Mouse (Mus musculus) midbrain, embryonic 16.5 days (tissue): ENCODE data around the gene Unc13c. TPM values are rescaled to one million over a fixed set of nuclear protein-coding genes. Genes with fewer than 3 reads are reported as not detected.

Source experiments
- ATAC-seq: fragments of 200-750 bp; cut with Nextera tagmentation; 2 replicates; pipeline ENCODE4 v1.8.0; 2017; ENCODE audit warnings: moderate TSS enrichment
- H3K27ac ChIP-seq: fragments of 300-500 bp; sonication (generic); 2 replicates; pipeline ENCODE4 v1.5.1; 2014; ENCODE audit warnings: mild to moderate bottlenecking, low read length, mixed read lengths
- H3K27me3 ChIP-seq: fragments of 300-500 bp; sonication (generic); 2 replicates; pipeline ENCODE4 v1.6.1; 2014; ENCODE audit warnings: low read depth, low read length, mixed read lengths; ENCODE audit not compliant: control insufficient read depth, insufficient read depth
- H3K36me3 ChIP-seq: fragments of 300-500 bp; sonication (generic); 2 replicates; pipeline ENCODE4 v1.6.1; 2014; ENCODE audit warnings: mild to moderate bottlenecking, low read length, moderate library complexity, mixed read lengths; ENCODE audit not compliant: control insufficient read depth, insufficient read depth
- H3K4me1 ChIP-seq: fragments of 300-500 bp; sonication (generic); 2 replicates; pipeline ENCODE4 v1.6.1; 2014; ENCODE audit warnings: mild to moderate bottlenecking, low read length, mixed read lengths; ENCODE audit not compliant: control insufficient read depth, insufficient read depth
- H3K4me2 ChIP-seq: fragments of 300-500 bp; sonication (generic); 2 replicates; pipeline ENCODE4 v1.6.1; 2014; ENCODE audit warnings: mild to moderate bottlenecking, low read length, mixed read lengths
- H3K4me3 ChIP-seq: fragments of 300-500 bp; sonication (generic); 2 replicates; pipeline ENCODE4 v1.5.1; 2014; ENCODE audit warnings: low read depth, mild to moderate bottlenecking, low read length, moderate library complexity, mixed read lengths
- H3K9ac ChIP-seq: fragments of 300-500 bp; sonication (generic); 2 replicates; pipeline ENCODE4 v1.6.1; 2014; ENCODE audit warnings: low read depth, low read length, mixed read lengths
- H3K9me3 ChIP-seq: fragments of 300-500 bp; sonication (generic); replicated peaks from 2 replicates; pipeline ENCODE4 v1.6.1; 2014; ENCODE audit warnings: mild to moderate bottlenecking, low read length, mixed read lengths; ENCODE audit not compliant: control insufficient read depth, poor library complexity, severe bottlenecking
- WGBS: fragments of 180-500 bp; shearing (Covaris S2); extraction: QIAGEN DNeasy Blood & Tissue Kit; methylation state at CpG from one replicate; pipeline ENCODE4 v1.1.7; 2014; 5-methylcytosine and 5-hydroxymethylcytosine counted together
- polyA plus RNA-seq: library from polyadenylated mRNA; unstranded; fragments of >200 nt; fragmentation: Nextera tagmentation; extraction: Ambion mirVana; gene quantifications from 2 replicates; pipeline ENCODE4 v1.2.1, GENCODE M21; 2015

The Unc13c gene
- polyA plus RNA-seq, 1 experiment from 2014 or later = 5.7 TPM

DNA sequence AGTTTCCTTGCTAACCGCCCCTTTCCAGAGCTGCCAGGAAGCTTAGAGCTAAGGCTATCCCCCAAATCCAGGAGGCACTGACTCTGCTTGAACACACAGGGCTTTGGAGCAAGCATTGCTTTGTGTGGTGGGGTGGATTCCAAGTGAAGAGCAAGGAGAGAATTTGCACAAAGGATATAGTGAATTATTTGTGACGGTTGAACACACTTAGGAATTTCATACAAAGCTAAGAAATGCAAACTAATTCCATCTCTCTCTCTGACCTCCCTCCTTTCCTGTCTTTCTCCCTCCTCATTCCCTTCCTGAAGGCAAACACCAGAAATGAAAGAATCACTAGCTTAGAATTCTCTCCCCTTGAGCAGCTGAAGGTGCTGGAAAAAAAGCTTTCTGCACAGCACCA is 271.7 kb downstream of the Unc13c start:
- no peaks in the 10 kb centered on the region for H3K27me3 ChIP-seq
- H3K36me3 ChIP-seq = no peaks in the 10 kb centered on the region
- H3K27ac ChIP-seq = no peak overlapping the region
- WGBS = 26% methylated on average over 2 of the region's 2 CpGs
- H3K9ac ChIP-seq = no peak overlapping the region
- H3K4me2 ChIP-seq = no peak overlapping the region
- H3K4me3 ChIP-seq = no peak overlapping the region
- H3K4me1 ChIP-seq = no peaks in the 10 kb centered on the region
- no peak for ATAC-seq
- H3K9me3 ChIP-seq = no peaks in the 10 kb centered on the region

DNA sequence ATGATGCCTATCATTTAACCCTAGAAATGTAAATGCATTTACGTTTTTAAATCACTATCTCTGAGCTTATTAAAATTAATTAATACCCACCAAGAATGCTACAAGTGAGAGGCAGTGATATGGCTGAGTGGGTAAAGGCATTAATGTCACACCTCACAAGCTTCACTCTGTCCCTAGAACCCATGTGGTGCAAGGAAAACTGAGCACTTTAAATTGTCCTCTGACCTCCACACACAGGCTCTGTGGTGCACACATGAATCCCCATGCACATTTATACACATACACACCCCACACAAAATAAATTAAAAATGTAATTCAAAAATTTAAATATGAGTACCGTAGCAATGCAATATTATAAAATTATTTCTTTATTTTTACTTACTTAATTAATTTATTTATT is 287.2 kb downstream of the Unc13c start:
- Histone ChIP-seq H3K4me3 (no peak overlapping the region), H3K27ac (no peak overlapping the region), H3K9me3 (no peaks in the 10 kb centered on the region), H3K9ac (no peak overlapping the region), H3K27me3 (no peaks in the 10 kb centered on the region), H3K36me3 (no peaks in the 10 kb centered on the region), H3K4me2 (no peak overlapping the region), H3K4me1 (peaks cover 8% of the 10 kb centered on the region; the same call in 1 of the 2 replicates)
- ATAC-seq = peak; percentile 64
- 73% methylated on average over 2 of the region's 2 CpGs for WGBS

DNA sequence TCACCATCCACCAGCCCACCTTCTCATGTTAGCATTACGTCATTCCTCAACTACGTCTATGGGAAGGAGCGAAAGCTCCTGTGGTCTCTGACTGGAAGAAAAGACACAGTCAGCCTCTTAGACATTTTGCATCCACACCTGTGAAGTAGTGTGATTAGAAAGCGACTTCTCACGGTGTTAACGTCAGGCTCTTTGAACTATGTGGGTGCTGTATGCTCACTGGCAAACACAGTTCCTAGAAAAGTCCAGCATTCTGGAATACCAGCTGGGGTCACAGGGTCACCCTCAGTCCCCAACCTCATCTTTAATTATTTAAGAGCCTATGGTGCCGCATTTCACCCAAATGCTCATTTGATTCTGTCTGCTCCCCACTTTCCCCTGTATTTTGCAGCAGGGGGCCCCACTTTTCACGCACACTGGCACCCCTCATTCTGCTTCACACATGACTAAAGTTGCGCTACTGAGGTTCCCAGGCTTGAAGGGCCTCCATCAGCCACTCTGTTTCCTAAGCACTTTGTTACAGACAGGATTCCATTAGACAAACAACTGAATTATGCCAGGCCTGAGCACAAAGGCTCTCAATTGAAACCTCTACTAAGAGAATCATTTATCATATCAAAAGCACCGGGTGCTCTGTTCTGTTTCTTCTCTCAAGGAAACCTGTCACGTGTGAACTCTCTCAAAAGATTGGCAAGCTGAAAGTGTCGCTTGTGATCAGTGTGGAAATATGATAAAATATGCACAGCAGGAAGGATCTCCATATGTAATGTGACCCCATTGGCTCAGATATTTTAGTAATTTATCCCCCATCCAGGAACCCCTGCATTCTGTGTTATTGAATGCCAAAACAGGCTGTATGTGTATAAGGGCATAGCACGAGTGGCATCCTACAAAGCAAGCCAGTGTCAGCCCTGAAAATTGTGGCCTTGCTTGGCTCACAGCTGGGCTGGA is 287.9 kb downstream of the Unc13c start:
- Histone ChIP-seq H3K9me3 (no peaks in the 10 kb centered on the region), H3K27me3 (no peaks in the 10 kb centered on the region), H3K4me3 (no peak overlapping the region), H3K27ac (peak overlapping the region; percentile 12; the same call in 1 of the 2 replicates), H3K4me1 (peaks cover 8% of the 10 kb centered on the region; the same call in 1 of the 2 replicates), H3K36me3 (no peaks in the 10 kb centered on the region), H3K9ac (no peak overlapping the region), H3K4me2 (no peak overlapping the region)
- 44% methylated on average over 13 of the region's 13 CpGs for WGBS
- ATAC-seq = peak; percentile 84

DNA sequence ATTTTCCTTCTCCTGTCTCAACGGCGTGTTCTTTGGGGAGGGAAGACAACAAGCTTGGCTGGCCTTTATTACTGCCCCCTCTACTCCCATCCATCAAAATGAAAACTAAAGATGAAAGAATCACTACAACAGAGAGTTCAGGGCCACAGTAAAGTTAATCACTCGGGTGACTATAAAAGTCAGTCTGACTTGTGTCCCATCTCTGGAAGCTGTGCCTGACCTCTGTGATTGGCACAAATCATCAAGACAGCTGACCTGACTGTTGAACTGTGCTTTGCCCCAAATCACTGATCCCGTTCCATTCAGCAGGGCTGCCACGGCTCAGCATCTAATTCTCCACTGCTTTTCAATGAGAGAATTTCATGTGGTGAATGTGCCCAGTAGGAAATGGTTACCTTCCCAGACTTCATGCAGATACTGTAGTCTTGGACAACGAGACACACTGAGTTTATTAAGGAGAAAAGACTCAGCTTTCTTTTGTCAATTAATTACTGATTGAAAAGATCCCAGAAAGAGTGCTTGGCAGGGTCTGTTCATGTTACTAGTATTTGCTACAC is 297.0 kb downstream of the Unc13c start:
- Histone ChIP-seq H3K27me3 (no peaks in the 10 kb centered on the region), H3K4me2 (no peak overlapping the region), H3K4me1 (no peaks in the 10 kb centered on the region), H3K9ac (no peak overlapping the region), H3K36me3 (no peaks in the 10 kb centered on the region), H3K4me3 (no peak overlapping the region), H3K9me3 (no peaks in the 10 kb centered on the region), H3K27ac (no peak overlapping the region)
- 53% methylated on average over 6 of the region's 6 CpGs for WGBS
- no peak for ATAC-seq

DNA sequence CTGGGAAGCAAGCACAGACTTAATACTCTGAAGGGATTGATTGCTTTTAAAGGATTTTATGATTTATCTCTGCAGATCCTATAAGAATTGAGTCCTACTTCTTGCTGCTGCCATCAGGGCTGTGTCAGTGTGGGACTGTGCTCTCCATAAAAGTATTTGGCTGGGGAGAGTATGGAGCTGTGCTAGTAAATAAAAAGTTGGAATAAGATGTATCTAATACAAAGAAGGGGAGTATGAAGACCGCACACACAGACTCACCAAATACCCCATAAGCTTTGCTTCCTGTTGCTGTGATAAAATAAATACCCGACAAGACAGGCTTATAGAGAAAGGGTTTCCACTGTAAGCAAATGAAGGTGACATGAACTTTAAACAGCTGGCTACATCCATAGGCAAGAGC is 298.7 kb downstream of the Unc13c start:
- WGBS = 81% methylated on average over 2 of the region's 2 CpGs

DNA sequence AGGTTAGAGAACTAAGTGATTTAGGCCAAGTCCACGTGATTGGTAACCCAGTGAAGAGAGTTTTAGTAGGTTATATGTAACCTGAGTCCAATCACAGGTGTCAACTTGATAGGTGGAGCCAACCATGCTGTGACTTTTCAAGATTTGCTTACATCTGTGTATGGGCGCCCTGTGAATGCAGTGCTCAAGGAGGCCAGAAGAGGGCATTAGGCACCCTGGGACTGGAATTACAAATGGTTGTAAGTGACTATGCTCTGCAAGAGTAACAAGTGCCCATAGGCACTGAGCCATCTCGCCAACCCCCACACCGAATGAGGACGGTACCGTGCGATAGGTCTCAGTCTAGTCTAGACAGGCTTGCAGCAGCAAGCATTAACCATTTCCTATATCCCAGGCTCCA is 305.9 kb downstream of the Unc13c start:
- Histone ChIP-seq H3K4me2 (no peak overlapping the region), H3K9me3 (no peaks in the 10 kb centered on the region), H3K9ac (no peak overlapping the region), H3K36me3 (no peaks in the 10 kb centered on the region), H3K4me1 (peaks cover 4% of the 10 kb centered on the region; the same call in 1 of the 2 replicates), H3K27me3 (no peaks in the 10 kb centered on the region), H3K27ac (no peak overlapping the region), H3K4me3 (no peak overlapping the region)
- no peak for ATAC-seq
- WGBS = 90% methylated on average over 7 of the region's 7 CpGs

More for the DNA sequence above, 298.7 kb downstream of the Unc13c start:
- H3K27ac ChIP-seq = no peak overlapping the region
- no peaks in the 10 kb centered on the region for H3K9me3 ChIP-seq
- H3K4me2 ChIP-seq = no peak overlapping the region
- no peak overlapping the region for H3K4me3 ChIP-seq
- no peak overlapping the region for H3K9ac ChIP-seq
- H3K36me3 ChIP-seq = no peaks in the 10 kb centered on the region
- H3K4me1 ChIP-seq = no peaks in the 10 kb centered on the region
- no peaks in the 10 kb centered on the region for H3K27me3 ChIP-seq
- ATAC-seq = no peak

DNA sequence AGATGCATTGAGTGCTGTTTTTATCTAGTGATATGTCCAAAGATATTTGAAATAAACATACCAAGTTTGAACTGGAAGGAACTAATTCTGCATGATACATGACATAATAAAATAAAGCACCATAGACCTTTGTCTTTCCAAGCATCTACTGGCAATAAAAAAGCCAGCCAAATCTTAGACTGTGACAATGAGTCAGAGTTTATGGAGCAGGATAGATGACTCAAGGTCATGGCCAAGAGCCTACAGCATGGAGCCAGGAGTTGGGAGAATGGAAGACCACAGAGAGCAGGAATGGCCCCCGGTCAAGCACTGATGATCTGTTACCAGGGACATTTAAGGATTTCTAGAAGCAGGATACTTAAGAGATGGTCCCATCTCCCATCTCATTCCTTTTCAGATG is 319.7 kb downstream of the Unc13c start:
- Histone ChIP-seq H3K36me3 (no peaks in the 10 kb centered on the region), H3K27ac (no peak overlapping the region), H3K4me3 (no peak overlapping the region), H3K4me2 (no peak overlapping the region), H3K9me3 (no peaks in the 10 kb centered on the region), H3K27me3 (no peaks in the 10 kb centered on the region), H3K4me1 (no peaks in the 10 kb centered on the region), H3K9ac (no peak overlapping the region)
- WGBS = 100% methylated on average over 1 of the region's 1 CpGs
- ATAC-seq = no peak

DNA sequence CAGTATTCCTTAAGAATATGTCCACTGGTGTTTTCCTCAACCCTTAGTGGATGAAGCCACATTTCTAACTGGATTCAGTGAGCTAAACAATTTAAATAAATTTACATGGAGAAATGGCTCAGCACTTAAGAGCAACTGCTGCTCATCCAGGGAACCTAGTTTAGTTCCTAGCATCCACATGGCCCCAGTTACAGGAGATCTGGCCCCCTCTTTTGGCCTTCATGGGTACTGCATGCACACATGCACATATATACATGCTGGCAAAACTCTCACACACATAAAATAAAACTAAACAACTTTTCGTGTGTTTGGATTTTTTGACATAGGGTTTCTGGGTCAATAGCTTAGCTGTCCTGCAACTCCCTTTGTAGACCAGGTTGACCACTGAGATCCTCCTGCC is 330.6 kb downstream of the Unc13c start:
- Histone ChIP-seq H3K36me3 (no peaks in the 10 kb centered on the region), H3K4me1 (no peaks in the 10 kb centered on the region), H3K4me3 (no peak overlapping the region), H3K9me3 (no peaks in the 10 kb centered on the region), H3K9ac (no peak overlapping the region), H3K27ac (no peak overlapping the region), H3K4me2 (no peak overlapping the region), H3K27me3 (no peaks in the 10 kb centered on the region)
- WGBS = 93% methylated on average over 1 of the region's 1 CpGs
- ATAC-seq = no peak

DNA sequence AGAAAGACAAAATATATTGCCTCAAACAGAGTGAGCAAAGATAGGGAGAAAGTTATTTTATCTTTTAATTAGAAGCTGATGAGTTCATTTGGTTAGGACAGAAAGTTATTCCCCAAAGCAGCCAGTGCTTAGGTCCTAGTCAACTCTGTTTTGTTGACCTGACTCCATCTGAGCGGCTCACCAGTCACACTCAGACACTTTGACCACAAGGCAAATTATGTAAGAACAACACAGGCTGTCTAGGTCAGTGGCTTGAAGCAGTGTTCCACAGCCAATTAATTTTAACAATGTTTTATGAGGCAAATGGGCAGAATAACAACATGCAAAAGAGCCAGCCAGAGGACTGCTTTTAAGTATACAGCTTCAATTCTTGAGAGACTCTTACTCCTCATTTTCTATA is 343.6 kb downstream of the Unc13c start:
- 76% methylated on average over 1 of the region's 1 CpGs for WGBS
- H3K27me3 ChIP-seq = no peaks in the 10 kb centered on the region
- no peaks in the 10 kb centered on the region for H3K36me3 ChIP-seq
- H3K9ac ChIP-seq = no peak overlapping the region
- H3K9me3 ChIP-seq = no peaks in the 10 kb centered on the region
- H3K4me2 ChIP-seq = no peak overlapping the region
- no peak for ATAC-seq
- H3K4me1 ChIP-seq = no peaks in the 10 kb centered on the region
- H3K4me3 ChIP-seq = no peak overlapping the region
- H3K27ac ChIP-seq = no peak overlapping the region
